Mouse (Mus musculus) MEL (cell line): ENCODE results near the gene Kank1.

Experiments
- CTCF ChIP-seq, 3 experiments: IDR thresholded peaks in 2 of 3; conservative IDR thresholded peaks in 1 of 3; 2 replicates each; pipeline ENCODE4 v1.5.1; 2011 to 2012; ENCODE audit warnings: low read length in 3 of 3, low read depth in 2 of 3, mild to moderate bottlenecking in 2 of 3, improper control_type of control experiment in 1 of 3, inconsistent platforms in 1 of 3, mixed read lengths in 1 of 3, moderate library complexity in 1 of 3; ENCODE audit not compliant: control insufficient read depth in 1 of 3, insufficient read depth in 1 of 3, poor library complexity in 1 of 3, severe bottlenecking in 1 of 3
- POLR2A ChIP-seq, 2 experiments: IDR thresholded peaks; 2 replicates each; pipeline ENCODE4 v1.6.1; 2011 to 2012; ENCODE audit warnings: low read length in 2 of 2, mild to moderate bottlenecking in 2 of 2, control low read depth in 1 of 2, improper control_type of control experiment in 1 of 2, low read depth in 1 of 2, moderate library complexity in 1 of 2; ENCODE audit not compliant: control insufficient read depth in 1 of 2, insufficient read depth in 1 of 2, poor library complexity in 1 of 2

- TF ChIP-seq POLR2A (IDR thresholded peaks at IDR 0.05; ENCODE audit: control insufficient read depth in 1 of 2, insufficient read depth in 1 of 2, low read depth in 1 of 2, low read length in 2 of 2, poor library complexity in 1 of 2), result no peak
- no peak for TF ChIP-seq CTCF (IDR thresholded peaks at IDR 0.05 in 2 of 3, conservative IDR thresholded peaks at IDR 0.05 in 1 of 3; ENCODE audit: control insufficient read depth in 1 of 3, insufficient read depth in 1 of 3, low read depth in 2 of 3, low read length in 3 of 3, poor library complexity in 1 of 3, severe bottlenecking in 1 of 3)
These were observed 164.7 kb downstream of the Kank1 start for GRCm38 (mm10) chr19:25401521-25401920.
